ENCODE assay signal across 7 mouse cellular contexts in genomic region chr17:83351119-83351531, GRCm38 (mm10). TPM values are rescaled to one million over a fixed set of nuclear protein-coding genes. Genes with fewer than 3 reads are reported as not detected.
A peak's percentile ranks its signal among the peaks of the same experiment; 100 is the strongest.
DNase-seq lines count a peak whose midpoint lies in the region; ATAC-seq and TF ChIP-seq lines count a peak whose summit lies in the region.

No protein-coding gene starts in this region.

- no peaks in the 10 kb centered on the region for H3K36me3 ChIP-seq in forebrain, embryonic 16.5 days (ENCODE audit: control insufficient read depth, insufficient read depth)
- H3K36me3 ChIP-seq in liver, embryonic 12.5 days, result no peaks in the 10 kb centered on the region
- no peaks in the 10 kb centered on the region for H3K36me3 ChIP-seq in stomach, embryonic 14.5 days (ENCODE audit: control insufficient read depth, insufficient read depth, low read length)

- peak overlapping the region; percentile 75 for H3K4me2 ChIP-seq in forebrain, embryonic 16.5 days (ENCODE audit: low read length)
- H3K4me2 ChIP-seq in liver, embryonic 12.5 days, result peak overlapping the region; percentile 98
- H3K4me2 ChIP-seq in stomach, embryonic 14.5 days (replicated peaks; ENCODE audit: low read depth, low read length), result peak overlapping the region; percentile 59

- H3K4me3 ChIP-seq in left cerebral cortex, adult 2 months, result peak overlapping the region; percentile 76
- peak overlapping the region; percentile 81 for H3K4me3 ChIP-seq in forebrain, embryonic 16.5 days (replicated peaks; ENCODE audit: low read length)
- peak overlapping the region; percentile 89 for H3K4me3 ChIP-seq in liver, embryonic 12.5 days
- peak overlapping the region; percentile 85 for H3K4me3 ChIP-seq in stomach, embryonic 14.5 days (ENCODE audit: low read depth, low read length)

- ATAC-seq in forebrain, embryonic 16.5 days, result peak; percentile 75
- ATAC-seq in liver, embryonic 12.5 days, result peak; percentile 67
- peak; percentile 68 for ATAC-seq in stomach, embryonic 14.5 days (ENCODE audit: insufficient number of reproducible peaks, insufficient read depth, low FRiP score, low read depth)

- peak overlapping the region; percentile 75 for H3K27ac ChIP-seq in left cerebral cortex, adult 2 months
- peak overlapping the region; percentile 86 for H3K27ac ChIP-seq in forebrain, embryonic 16.5 days (ENCODE audit: low read length)
- H3K27ac ChIP-seq in liver, embryonic 12.5 days, result peak overlapping the region; percentile 78
- H3K27ac ChIP-seq in stomach, embryonic 14.5 days (ENCODE audit: low read length), result peak overlapping the region; percentile 87

- peak in 1 of 2 experiments; percentile 15 for DNase-seq in left cerebral cortex, adult 2 months (ENCODE audit: extremely low spot score in 1 of 2, low spot score in 2 of 2)
- DNase-seq in left cerebral cortex, adult 11 months (ENCODE audit: low spot score), result no peak
- peak; percentile 48 for DNase-seq in adrenal gland, postnatal 25 days
- no peak for DNase-seq in frontal cortex, postnatal 14 days (ENCODE audit: low spot score in 2 of 2)

- no peak for TF ChIP-seq CTCF in left cerebral cortex, adult 2 months (IDR thresholded peaks at IDR 0.05)

- under 1% methylated on average over 42 of the region's 57 CpGs for whole genome bisulfite sequencing in forebrain, embryonic 16.5 days
- WGBS in liver, embryonic 12.5 days (ENCODE audit: insufficient replicate concordance), result 1% methylated on average over 40 of the region's 57 CpGs
- 0% methylated on average over 45 of the region's 57 CpGs for WGBS in stomach, embryonic 14.5 days

- H3K27me3 ChIP-seq in forebrain, embryonic 16.5 days (replicated peaks; ENCODE audit: control insufficient read depth, insufficient read depth, low read length), result no peaks in the 10 kb centered on the region
- peaks cover 11% of the 10 kb centered on the region for H3K27me3 ChIP-seq in liver, embryonic 12.5 days (replicated peaks)
- H3K27me3 ChIP-seq in stomach, embryonic 14.5 days (ENCODE audit: control insufficient read depth, insufficient read depth, low read length), result no peaks in the 10 kb centered on the region

- H3K9me3 ChIP-seq in forebrain, embryonic 16.5 days (ENCODE audit: control insufficient read depth, low read length), result no peaks in the 10 kb centered on the region
- H3K9me3 ChIP-seq in liver, embryonic 12.5 days (replicated peaks), result no peaks in the 10 kb centered on the region
- H3K9me3 ChIP-seq in stomach, embryonic 14.5 days (ENCODE audit: control insufficient read depth, low read depth, low read length), result no peaks in the 10 kb centered on the region

- peak overlapping the region; percentile 87 for H3K9ac ChIP-seq in forebrain, embryonic 16.5 days (replicated peaks; ENCODE audit: low read depth, low read length)
- H3K9ac ChIP-seq in liver, embryonic 12.5 days, result peak overlapping the region; percentile 91
- H3K9ac ChIP-seq in stomach, embryonic 14.5 days (replicated peaks; ENCODE audit: low read depth, low read length), result peak overlapping the region; percentile 90

- intact Hi-C loops in left cerebral cortex, adult 2 months (cut with DNase I), result loop anchor here (2.0 to 5.0 kb wide), 2 partner anchors 74 to 461 kb away; no protein-coding TSS in a partner anchor

- H3K4me1 ChIP-seq in forebrain, embryonic 16.5 days (replicated peaks; ENCODE audit: control insufficient read depth, insufficient read depth, low read length), result peaks cover 10% of the 10 kb centered on the region
- H3K4me1 ChIP-seq in liver, embryonic 12.5 days, result peaks cover 47% of the 10 kb centered on the region
- peaks cover 12% of the 10 kb centered on the region for H3K4me1 ChIP-seq in stomach, embryonic 14.5 days (ENCODE audit: control insufficient read depth, insufficient read depth, low read length)

RNA-seq across cellular contexts. Expression of gene Eml4, which starts 0.4 kb away (rescaled TPM):
- 10 to 100 TPM; 23.2 to 24.2 TPM for total RNA-seq in left cerebral cortex, adult 2 months (2021)
- 25.9 and 28.0 TPM in 2 replicates for total RNA-seq in adrenal gland, postnatal 25 days (2021)
- 31.7 and 33.9 TPM in 2 replicates for polyA plus RNA-seq in forebrain, embryonic 16.5 days (2015; fragmentation: Nextera tagmentation; extraction: Ambion mirVana)
- 13.5 and 15.1 TPM in 2 replicates for polyA plus RNA-seq in liver, embryonic 12.5 days (2016; fragmentation: Nextera tagmentation; extraction: Ambion mirVana)
- 41.9 and 47.3 TPM in 2 replicates for polyA plus RNA-seq in stomach, embryonic 14.5 days (2014; fragmentation: Nextera tagmentation; extraction: Ambion mirVana)
